Mouse (Mus musculus) testis, adult 2 months (tissue): ENCODE data around the gene Gm7030. TPM values are rescaled to one million over a fixed set of nuclear protein-coding genes. Genes with fewer than 3 reads are reported as not detected.
"Not testable (repeated sequence)": the region's sequence is repeated elsewhere in the genome, so short reads cannot be mapped to it uniquely, and the experiment has no call there.

Experiments
- H3K27ac ChIP-seq: fragments of 200-500 bp; 2 replicates; pipeline ENCODE4 v1.5.1; 2012; ENCODE audit warnings: low read depth, low read length; ENCODE audit not compliant: control insufficient read depth, insufficient read depth
- H3K27me3 ChIP-seq: fragments of 200-500 bp; 2 replicates; pipeline ENCODE4 v1.6.1; 2012; ENCODE audit warnings: mild to moderate bottlenecking, low read length, moderate library complexity; ENCODE audit not compliant: control insufficient read depth, insufficient read depth
- H3K36me3 ChIP-seq: fragments of 200-500 bp; 2 replicates; pipeline ENCODE4 v1.6.1; 2012; ENCODE audit warnings: mild to moderate bottlenecking, low read length; ENCODE audit not compliant: control insufficient read depth, insufficient read depth
- H3K4me1 ChIP-seq: fragments of 200-500 bp; 2 replicates; pipeline ENCODE4 v1.6.1; 2012; ENCODE audit warnings: low read length; ENCODE audit not compliant: control insufficient read depth, insufficient read depth
- H3K4me3 ChIP-seq: fragments of 200-500 bp; 2 replicates; pipeline ENCODE4 v1.5.1; 2012; ENCODE audit warnings: low read depth, mild to moderate bottlenecking, low read length, moderate library complexity, mixed read lengths; ENCODE audit not compliant: control insufficient read depth
- CTCF ChIP-seq: fragments of 200-500 bp; IDR thresholded peaks from 2 replicates; pipeline ENCODE4 v1.5.1; 2012; ENCODE audit warnings: low read depth, mild to moderate bottlenecking, inconsistent platforms, low read length, moderate library complexity; ENCODE audit not compliant: control insufficient read depth, insufficient read depth, insufficient replicate concordance
- POLR2A ChIP-seq: fragments of 200-500 bp; IDR thresholded peaks from 2 replicates; pipeline ENCODE4 v1.6.1; 2012; ENCODE audit warnings: low read depth, mild to moderate bottlenecking, inconsistent platforms, low read length, moderate library complexity; ENCODE audit not compliant: control insufficient read depth
- polyA plus RNA-seq: library from polyadenylated mRNA; depleted of rRNA; stranded (reverse); fragments of >200 nt; gene quantifications from 2 replicates; pipeline ENCODE4 v1.2.3, GENCODE M21; 2012

Gene Gm7030
- polyA plus RNA-seq, 1 experiment: not detected

DNA sequence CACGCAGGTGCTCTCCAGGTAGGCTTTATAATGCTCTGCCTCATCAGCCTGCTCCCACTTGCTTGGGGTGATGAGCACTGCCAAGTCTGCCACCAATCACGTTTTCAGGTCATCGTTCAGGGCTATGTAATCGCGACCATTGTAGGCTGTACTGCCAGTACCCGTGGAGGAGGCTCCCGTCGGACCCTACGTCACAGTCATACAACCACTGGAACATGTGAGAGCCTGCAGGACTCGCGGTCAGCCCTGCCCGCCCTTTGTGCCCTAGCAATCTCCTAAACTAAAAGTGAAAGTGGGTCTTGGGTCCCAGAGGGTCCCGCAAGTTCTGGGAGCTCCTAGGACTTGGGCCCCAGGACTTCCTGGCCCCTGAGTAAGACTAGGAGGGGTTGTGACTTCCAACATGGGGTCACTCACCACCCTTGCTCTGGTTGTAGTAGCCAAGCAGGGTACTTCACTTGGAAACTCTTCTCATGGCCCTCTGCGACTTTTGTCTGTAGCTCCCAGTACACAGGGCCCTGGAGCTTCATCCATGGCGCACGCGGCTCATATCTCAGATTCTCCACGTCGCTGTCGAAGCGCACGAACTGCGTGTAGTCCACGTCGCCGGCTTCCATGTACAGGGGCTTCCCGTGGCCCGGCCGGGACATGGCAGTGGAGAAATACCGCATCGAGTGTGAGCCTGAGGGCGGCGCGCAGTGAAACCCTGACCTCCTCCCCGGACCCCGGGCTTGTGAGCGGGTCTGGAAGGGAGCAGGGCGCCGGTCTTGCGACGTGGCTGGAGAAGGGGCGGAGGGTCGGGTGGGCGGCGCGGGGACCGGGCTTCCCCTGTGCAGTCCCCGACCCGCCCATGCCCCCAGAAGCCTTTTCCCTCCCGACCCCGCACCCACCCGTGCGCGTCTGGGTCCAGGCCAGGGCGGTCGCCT, 32.2 kb upstream of the Gm7030 start:
- H3K27ac ChIP-seq: no peak overlapping the region
- H3K4me3 ChIP-seq: no peak overlapping the region

DNA sequence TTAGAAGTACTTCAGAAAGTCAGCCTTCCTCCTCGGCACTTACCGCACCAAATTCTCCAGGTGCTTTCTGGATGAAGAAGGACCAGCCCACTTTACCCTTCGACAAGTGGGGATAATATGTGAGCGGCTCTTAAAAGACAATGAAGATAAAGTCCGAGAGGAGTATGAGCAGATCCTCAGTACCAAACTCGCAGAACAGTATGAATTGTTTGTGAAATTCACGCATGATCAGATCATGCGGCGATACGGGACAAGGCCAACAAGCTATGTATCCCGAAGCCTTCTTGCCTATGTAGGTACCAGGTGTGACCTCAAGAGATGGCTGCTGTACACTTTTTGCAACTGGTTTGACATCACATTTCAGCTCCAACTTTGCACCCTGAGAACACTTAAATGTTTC, 29.0 kb upstream of the Gm7030 start:
- H3K4me1 ChIP-seq, H3K4me3 ChIP-seq, H3K27me3 ChIP-seq, H3K27ac ChIP-seq, H3K36me3 ChIP-seq: not testable (repeated sequence)

More for the DNA sequence above, 32.2 kb upstream of the Gm7030 start:
- peaks cover 9% of the 10 kb centered on the region for H3K4me1 ChIP-seq
- no peaks in the 10 kb centered on the region for H3K36me3 ChIP-seq
- peaks cover 3% of the 10 kb centered on the region for H3K27me3 ChIP-seq
- TF ChIP-seq CTCF: no peak
- no peak for TF ChIP-seq POLR2A

DNA sequence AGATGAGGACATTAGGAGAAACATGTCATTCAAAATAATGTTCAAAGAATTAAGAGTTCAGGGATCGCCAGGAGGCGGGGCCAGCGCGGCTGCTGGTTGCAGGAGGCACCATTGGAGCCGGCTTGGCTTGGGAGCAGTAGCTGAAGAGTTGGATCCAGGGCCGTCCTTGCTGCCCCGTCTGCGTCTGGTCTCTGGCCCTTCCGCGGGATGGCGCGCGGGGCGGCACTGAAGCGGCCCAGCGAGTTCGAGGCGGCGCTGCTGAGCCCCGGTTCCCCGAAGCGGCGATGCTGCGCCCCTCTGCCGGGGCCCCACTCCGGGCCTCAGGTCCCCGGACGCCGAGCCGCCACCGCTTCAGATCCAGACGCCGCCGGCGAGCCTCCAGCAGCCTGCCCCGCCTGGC, 28.6 kb upstream of the Gm7030 start:
- not testable (repeated sequence) for H3K4me3 ChIP-seq, H3K36me3 ChIP-seq, H3K4me1 ChIP-seq, H3K27me3 ChIP-seq, H3K27ac ChIP-seq

DNA sequence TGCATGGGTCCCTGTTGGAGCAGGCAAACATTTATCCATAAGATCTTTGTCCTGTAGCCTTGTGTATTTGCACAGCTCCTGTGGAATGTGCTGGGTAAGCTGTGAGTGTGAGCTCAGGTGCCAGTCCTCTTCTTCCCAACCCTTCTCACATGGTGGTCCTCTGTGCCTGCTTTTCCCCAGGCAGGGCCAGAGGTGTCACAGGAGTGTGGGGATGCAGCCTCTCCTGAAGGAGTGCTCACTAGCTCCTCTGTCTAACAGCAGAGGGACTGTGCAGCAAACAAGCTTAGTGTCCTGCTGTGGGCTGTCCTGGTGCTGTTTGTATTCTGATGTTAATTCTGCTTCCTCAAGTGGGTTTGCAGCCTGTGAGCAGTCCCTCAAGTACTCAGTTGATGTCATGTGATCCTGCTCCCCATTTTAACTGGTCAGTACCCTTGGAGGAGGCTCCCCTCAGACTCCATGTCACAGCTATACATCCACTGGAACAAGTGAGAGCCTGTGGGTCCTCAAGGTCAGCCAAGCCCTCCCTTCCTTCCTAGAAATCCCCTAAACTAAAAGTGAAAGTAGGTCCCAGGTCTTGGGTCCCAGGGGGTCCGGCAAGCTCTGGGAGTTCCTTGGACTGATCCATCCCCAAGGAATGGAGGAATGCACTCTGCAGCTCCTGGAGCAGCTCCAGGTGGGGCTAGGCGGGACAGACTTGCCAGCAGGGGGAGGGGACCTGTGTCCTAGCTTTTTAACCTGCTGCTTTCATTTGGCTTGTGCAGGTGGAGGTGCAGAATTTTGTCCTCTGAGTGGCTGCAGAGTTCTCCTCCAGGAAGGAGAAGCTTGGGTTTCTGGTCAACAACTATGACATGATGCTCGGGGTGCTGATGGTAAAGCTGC, 25.3 kb upstream of the Gm7030 start:
- Histone ChIP-seq H3K27ac (no peak overlapping the region), H3K4me1 (peaks cover 3% of the 10 kb centered on the region; the same call in 1 of the 2 replicates), H3K36me3 (no peaks in the 10 kb centered on the region), H3K27me3 (peaks cover 3% of the 10 kb centered on the region; the same call in 1 of the 2 replicates), H3K4me3 (no peak overlapping the region)
- TF ChIP-seq CTCF (no peak), POLR2A (no peak)

DNA sequence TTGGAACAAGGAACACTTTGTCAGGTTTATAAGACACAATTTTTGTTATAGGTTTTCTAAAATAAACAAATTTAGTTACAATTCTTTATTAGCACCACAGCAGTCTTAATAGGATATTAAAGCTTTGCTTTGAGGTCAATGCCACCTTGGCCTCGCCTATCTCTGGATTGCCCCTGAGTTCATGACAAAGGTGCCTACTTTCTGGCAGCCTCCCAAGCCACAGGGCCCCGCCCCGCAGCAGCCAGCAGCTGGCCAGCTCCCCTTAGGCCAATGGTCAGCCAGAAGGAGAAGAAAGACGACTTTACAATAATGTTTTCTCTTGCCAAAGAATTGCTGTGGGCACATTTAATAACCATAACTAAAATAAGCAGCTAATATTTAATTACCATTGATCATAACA, 22.0 kb upstream of the Gm7030 start:
- not testable (repeated sequence) for H3K36me3 ChIP-seq, H3K4me1 ChIP-seq, H3K27me3 ChIP-seq, H3K4me3 ChIP-seq, H3K27ac ChIP-seq

DNA sequence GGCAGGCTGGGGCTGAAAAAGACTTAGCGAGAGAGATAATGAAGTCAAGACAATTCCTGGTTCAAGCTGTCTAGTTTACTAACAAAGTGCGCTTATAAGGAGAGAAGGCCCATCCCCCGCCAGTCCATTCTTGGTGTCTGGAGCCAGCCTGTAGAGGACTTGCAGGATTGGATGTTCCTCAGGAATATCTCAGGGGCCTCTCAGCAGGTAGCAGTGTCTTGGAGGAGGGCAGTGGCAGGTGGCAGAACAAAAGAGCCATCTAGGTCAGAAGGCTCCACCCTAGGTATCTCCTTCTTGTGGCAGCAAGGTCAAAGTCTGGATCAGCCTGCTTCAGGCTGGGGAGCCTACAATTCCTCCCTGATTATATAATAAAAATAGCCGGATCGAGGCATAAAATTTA, 19.2 kb upstream of the Gm7030 start:
- not testable (repeated sequence) for H3K4me1 ChIP-seq, H3K36me3 ChIP-seq, H3K27me3 ChIP-seq, H3K27ac ChIP-seq, H3K4me3 ChIP-seq

DNA sequence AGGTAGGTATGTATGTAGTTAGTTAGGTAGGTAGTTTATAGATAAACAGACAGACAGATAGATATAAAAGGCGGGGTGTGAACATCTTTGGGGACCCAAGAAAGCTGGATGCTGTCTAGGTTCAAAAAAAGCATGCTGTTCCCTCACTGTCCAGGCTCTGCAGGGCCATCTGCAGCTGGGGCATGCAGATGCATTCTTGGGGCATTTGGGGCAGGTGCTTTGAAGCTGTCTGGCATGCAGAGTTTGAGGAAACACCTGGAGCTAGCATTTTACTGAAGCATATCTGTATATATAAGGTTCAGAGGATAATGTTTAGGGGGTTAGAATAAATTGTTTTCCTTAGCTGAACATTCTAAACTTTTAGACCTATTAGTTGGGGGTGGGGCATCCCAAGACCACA, 17.7 kb upstream of the Gm7030 start:
- not testable (repeated sequence) for H3K36me3 ChIP-seq, H3K4me3 ChIP-seq, H3K4me1 ChIP-seq, H3K27ac ChIP-seq, H3K27me3 ChIP-seq

DNA sequence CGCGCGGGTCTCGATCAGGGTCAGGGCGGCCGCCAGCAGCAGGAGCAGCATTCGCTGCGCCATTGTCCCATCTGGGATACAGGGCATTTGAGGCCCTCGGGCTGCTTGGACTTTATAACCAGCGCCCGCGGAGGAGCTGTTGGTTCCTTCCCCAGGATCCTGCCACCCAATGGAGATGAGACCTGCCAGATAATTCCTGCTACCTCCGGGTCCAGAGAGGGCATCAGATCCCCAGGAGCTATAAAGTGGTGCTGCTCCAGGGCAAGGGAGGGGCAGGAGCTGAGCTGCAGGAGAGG, 16.6 kb upstream of the Gm7030 start:
- H3K36me3 ChIP-seq, H3K4me3 ChIP-seq, H3K4me1 ChIP-seq, H3K27ac ChIP-seq, H3K27me3 ChIP-seq: not testable (repeated sequence)
